Mouse (Mus musculus) gastrocnemius, adult 2 months (tissue): Measurements from ENCODE around the gene Dnah2. TPM values are rescaled to one million over a fixed set of nuclear protein-coding genes. Genes with fewer than 3 reads are reported as not detected.
A peak's percentile ranks its signal among the peaks of the same experiment; 100 is the strongest.

ENCODE experiments used
- DNase-seq: peaks from one replicate; pipeline ENCODE4 v3.0.0; 2022
- H3K27ac ChIP-seq: fragments of 200-600 bp; 2 replicates; pipeline ENCODE4 v1.8.1; 2022; ENCODE audit warnings: mild to moderate bottlenecking
- H3K4me3 ChIP-seq: fragments of 200-600 bp; 2 replicates; pipeline ENCODE4 v1.8.1; 2022; ENCODE audit warnings: mild to moderate bottlenecking, moderate library complexity
- CTCF ChIP-seq: fragments of 200-600 bp; IDR thresholded peaks from 2 replicates; pipeline ENCODE4 v1.8.1; 2022; ENCODE audit warnings: antibody characterized with exemption, mild to moderate bottlenecking, moderate library complexity
- intact Hi-C: fragments of 180-260 bp; cut with DNase I; formaldehyde crosslinking; loops from one replicate; pipeline ENCODE4 v1.15.1; 2025
- total RNA-seq, 2 experiments: library from RNA; stranded (reverse); gene quantifications; 2 replicates each; pipeline ENCODE4 v1.2.3; 2021

The Dnah2 gene
- total RNA-seq, 2 experiments from 2014 or later: 0.05 to 0.25 TPM

- Histone ChIP-seq H3K4me3 (no peak overlapping the region), H3K27ac (peak overlapping the region; percentile 52; the same call in 1 of the 2 replicates)
- peak; percentile 75 for TF ChIP-seq CTCF
- intact Hi-C loops: loop anchor here (1.0 kb wide), 2 partner anchors 118 to 122 kb away; no protein-coding TSS in a partner anchor
- DNase-seq: peak; percentile 47
These were observed 158.4 kb downstream of the Dnah2 start for GRCm38 (mm10) chr11:69390400-69391034.

GRCm38 (mm10) chr11:69389531-69390399 is 159.1 kb downstream of the Dnah2 start:
- Histone ChIP-seq H3K27ac (peak overlapping the region; percentile 52), H3K4me3 (no peak overlapping the region)
- intact Hi-C loops: loop anchor here (1.0 to 10.0 kb wide), 4 partner anchors 67 to 195 kb away; partner anchors contain the start of genes Alox8, Cntrob and Trappc1
- no peak for TF ChIP-seq CTCF
- DNase-seq: peak; percentile 74

GRCm38 (mm10) chr11:69388680-69389079 is 160.2 kb downstream of the Dnah2 start:
- H3K27ac ChIP-seq: no peak overlapping the region
- TF ChIP-seq CTCF: peak; percentile 13; the same call in 1 of the 2 replicates
- H3K4me3 ChIP-seq: no peak overlapping the region
- intact Hi-C loops: loop anchor here (5.0 to 10.0 kb wide), 2 partner anchors 66 to 194 kb away; partner anchors contain the start of genes Alox8, Cntrob and Trappc1
- DNase-seq: no peak

GRCm38 (mm10) chr11:69386758-69387157 is 162.2 kb downstream of the Dnah2 start:
- intact Hi-C loops: loop anchor here (5.0 to 10.0 kb wide), 2 partner anchors 64 to 192 kb away; partner anchors contain the start of genes Alox8, Cntrob and Trappc1
- TF ChIP-seq CTCF: no peak

GRCm38 (mm10) chr11:69384979-69385378 is 163.9 kb downstream of the Dnah2 start:
- no peak for DNase-seq
- Histone ChIP-seq H3K27ac (no peak overlapping the region), H3K4me3 (no peak overlapping the region)
- TF ChIP-seq CTCF: no peak
- intact Hi-C loops: loop anchor here (5.0 to 10.0 kb wide), 2 partner anchors 63 to 190 kb away; partner anchors contain the start of genes Alox8, Cntrob and Trappc1

More at GRCm38 (mm10) chr11:69386758-69387157, 162.2 kb downstream of the Dnah2 start:
- Histone ChIP-seq H3K27ac (no peak overlapping the region), H3K4me3 (no peak overlapping the region)
- no peak for DNase-seq

GRCm38 (mm10) chr11:69382478-69383105 is 166.3 kb downstream of the Dnah2 start:
- DNase-seq: peak; percentile 50
- intact Hi-C loops: loop anchor here (10.0 kb wide), 1 partner anchor 188 kb away; the partner anchor contains the start of gene Alox8
- Histone ChIP-seq H3K27ac (peak overlapping the region; percentile 9; the same call in 1 of the 2 replicates), H3K4me3 (no peak overlapping the region)
- no peak for TF ChIP-seq CTCF

- DNase-seq: no peak
- H3K27ac ChIP-seq: no peak overlapping the region
These were observed 167.6 kb downstream of the Dnah2 start for GRCm38 (mm10) chr11:69381356-69381755.

GRCm38 (mm10) chr11:69379600-69379999 is 169.3 kb downstream of the Dnah2 start:
- H3K4me3 ChIP-seq: no peak overlapping the region
- intact Hi-C loops: no loop called here
- no peak overlapping the region for H3K27ac ChIP-seq
- no peak for DNase-seq
- TF ChIP-seq CTCF: no peak

More at GRCm38 (mm10) chr11:69381356-69381755, 167.6 kb downstream of the Dnah2 start:
- TF ChIP-seq CTCF: no peak
- no peak overlapping the region for H3K4me3 ChIP-seq
- intact Hi-C loops: loop anchor here (10.0 kb wide), 1 partner anchor 187 kb away; the partner anchor contains the start of gene Alox8

GRCm38 (mm10) chr11:69377766-69378165 is 171.1 kb downstream of the Dnah2 start:
- intact Hi-C loops: no loop called here
- Histone ChIP-seq H3K27ac (no peak overlapping the region), H3K4me3 (no peak overlapping the region)
- DNase-seq: no peak
- TF ChIP-seq CTCF: no peak

GRCm38 (mm10) chr11:69375646-69376045 is 173.3 kb downstream of the Dnah2 start:
- intact Hi-C loops: no loop called here
- no peak for TF ChIP-seq CTCF
- H3K27ac ChIP-seq: no peak overlapping the region
- no peak for DNase-seq
- H3K4me3 ChIP-seq: no peak overlapping the region

- no peak for TF ChIP-seq CTCF
- no peak for DNase-seq
- no peak overlapping the region for H3K27ac ChIP-seq
- no peak overlapping the region for H3K4me3 ChIP-seq
- intact Hi-C loops: no loop called here
These were observed 175.5 kb downstream of the Dnah2 start for GRCm38 (mm10) chr11:69373223-69373965.
